Mouse (Mus musculus) megakaryocyte, adult 5-6 weeks (primary cell): Measurements from ENCODE around the gene Gm5580. TPM values are rescaled to one million over a fixed set of nuclear protein-coding genes. Genes with fewer than 3 reads are reported as not detected.
"Not testable (repeated sequence)": the region's sequence is repeated elsewhere in the genome, so short reads cannot be mapped to it uniquely, and the experiment has no call there.

Experiments used
- ATAC-seq: 2 replicates; pipeline ENCODE4 v1.8.0; 2016; ENCODE audit warnings: mild to moderate bottlenecking, inconsistent platforms; ENCODE audit not compliant: poor library complexity, severe bottlenecking
- total RNA-seq, 2 experiments: library from RNA; stranded (forward) in 1 of 2; stranded (reverse) in 1 of 2; fragments of 153-499, 151-499 nt in 1 of 2; fragments of 221-1000, 200-1000 nt in 1 of 2; gene quantifications; 2 replicates each; pipeline versions ENCODE4 v1.2.3 to v1.2.4; 2015 to 2017

Gm5580 gene
- total RNA-seq (2015) (0.52 and 0.89 TPM in 2 replicates), total RNA-seq (2017) (0.15 and 0.37 TPM in 2 replicates)

GRCm38 (mm10) chr6:116550841-116551240 lies at the start of gene Gm5580:
Gm5580 (plus strand) TSS chr6:116551141.
- not testable (repeated sequence) for ATAC-seq

GRCm38 (mm10) chr6:116506302-116507003 lies 44.5 kb upstream of the Gm5580 start, which contains the start of gene Olfr212:
Olfr212 (plus strand) TSS chr6:116506516.
- peak; percentile 51 for ATAC-seq

- no peak for ATAC-seq
Measured at GRCm38 (mm10) chr6:116514832-116515231, 36.1 kb upstream of the Gm5580 start.

GRCm38 (mm10) chr6:116538156-116538555 lies 12.8 kb upstream of the Gm5580 start, which contains the start of gene Olfr213:
Olfr213 (plus strand) TSS chr6:116538456.
- ATAC-seq, result no peak

- no peak for ATAC-seq
Measured at GRCm38 (mm10) chr6:116542500-116542899, 8.4 kb upstream of the Gm5580 start.

GRCm38 (mm10) chr6:116553935-116554334 lies 3.0 kb downstream of the Gm5580 start, which contains the start of gene Olfr214:
Olfr214 (plus strand) TSS chr6:116554235.
- ATAC-seq, result no peak

- no peak for ATAC-seq
Measured at GRCm38 (mm10) chr6:116554952-116555351, 4.0 kb downstream of the Gm5580 start.

- peak; percentile 82 for ATAC-seq
Measured at GRCm38 (mm10) chr6:116569834-116570233, 18.9 kb downstream of the Gm5580 start.

GRCm38 (mm10) chr6:116584095-116584494 lies 33.2 kb downstream of the Gm5580 start, which contains the start of gene Olfr215:
Olfr215 (minus strand) TSS chr6:116584195.
- ATAC-seq, result no peak

GRCm38 (mm10) chr6:116600969-116601368 lies 50.0 kb downstream of the Gm5580 start:
- ATAC-seq, result not testable (repeated sequence)

Other genes with a start within 250 kb of the Gm5580 start
- gene March8, start 213.1 kb upstream of the Gm5580 start, total RNA-seq (2015), result 4.7 and 8.4 TPM in 2 replicates
- gene March8, start 213.1 kb upstream of the Gm5580 start, total RNA-seq (2017), result 15.1 and 15.2 TPM in 2 replicates
- gene Alox5, start 90.0 kb upstream of the Gm5580 start, total RNA-seq (2015), result 53.8 and 58.6 TPM in 2 replicates
- gene Alox5, start 90.0 kb upstream of the Gm5580 start, total RNA-seq (2017), result 55.0 and 61.5 TPM in 2 replicates
- not detected in 2 replicates for gene Olfr211, start 62.0 kb upstream of the Gm5580 start, total RNA-seq (2015)
- gene Olfr211, start 62.0 kb upstream of the Gm5580 start, total RNA-seq (2017), result not detected in 2 replicates
- 0.20 and 0.43 TPM in 2 replicates for gene Olfr212, start 44.6 kb upstream of the Gm5580 start, total RNA-seq (2015)
- 0.24 TPM in 1 of 2 replicates, not detected in the other for gene Olfr212, start 44.6 kb upstream of the Gm5580 start, total RNA-seq (2017)
- not detected in 2 replicates for gene Olfr213, start 12.7 kb upstream of the Gm5580 start, total RNA-seq (2015)
- not detected in 2 replicates for gene Olfr213, start 12.7 kb upstream of the Gm5580 start, total RNA-seq (2017)
- gene Olfr214, start 3.1 kb downstream of the Gm5580 start, total RNA-seq (2015), result not detected in 2 replicates
- gene Olfr214, start 3.1 kb downstream of the Gm5580 start, total RNA-seq (2017), result not detected in 2 replicates
- not detected in 2 replicates for gene Olfr215, start 33.1 kb downstream of the Gm5580 start, total RNA-seq (2015)
- not detected in 2 replicates for gene Olfr215, start 33.1 kb downstream of the Gm5580 start, total RNA-seq (2017)
- gene Zfp422, start 77.9 kb downstream of the Gm5580 start, total RNA-seq (2015), result 53.4 and 53.8 TPM in 2 replicates
- 20.6 and 20.8 TPM in 2 replicates for gene Zfp422, start 77.9 kb downstream of the Gm5580 start, total RNA-seq (2017)
- gene Depp1, start 99.5 kb downstream of the Gm5580 start, total RNA-seq (2015), result 0.36 TPM in 1 of 2 replicates, not detected in the other
- gene Depp1, start 99.5 kb downstream of the Gm5580 start, total RNA-seq (2017), result 0.18 and 0.49 TPM in 2 replicates
- 229 and 230 TPM in 2 replicates for gene Rassf4, start 122.8 kb downstream of the Gm5580 start, total RNA-seq (2015)
- 165 and 181 TPM in 2 replicates for gene Rassf4, start 122.8 kb downstream of the Gm5580 start, total RNA-seq (2017)
- 0.13 and 0.21 TPM in 2 replicates for gene Tmem72, start 165.8 kb downstream of the Gm5580 start, total RNA-seq (2015)
- 0.12 and 0.33 TPM in 2 replicates for gene Tmem72, start 165.8 kb downstream of the Gm5580 start, total RNA-seq (2017)